Mouse (Mus musculus) hindbrain, postnatal 0 days (tissue): ENCODE measurements at regions not wholly inside any gene's neighbourhood (a gene's known extent, or its start where the extent isn't known, plus 50 kb on each side); places are given as distances from the start of the nearest gene placed in this dataset.

Experiments
- ATAC-seq: fragments of 200-750 bp; cut with Nextera tagmentation; 2 replicates; pipeline ENCODE4 v1.8.0; 2017; ENCODE audit warnings: mild to moderate bottlenecking, moderate TSS enrichment, moderate library complexity
- DNase-seq: peaks from one replicate; pipeline ENCODE4 v3.0.0-alpha.2; 2015; ENCODE audit warnings: low spot score
- H3K27ac ChIP-seq: fragments of 300-500 bp; sonication (generic); 2 replicates; pipeline ENCODE4 v1.5.1; 2014; ENCODE audit warnings: mild to moderate bottlenecking
- H3K27me3 ChIP-seq: fragments of 300-500 bp; sonication (generic); 2 replicates; pipeline ENCODE4 v1.6.1; 2014; ENCODE audit warnings: low read length, mixed read lengths; ENCODE audit not compliant: insufficient read depth
- H3K36me3 ChIP-seq: fragments of 300-500 bp; sonication (generic); 2 replicates; pipeline ENCODE4 v1.6.1; 2014; ENCODE audit warnings: low read length, mixed read lengths; ENCODE audit not compliant: insufficient read depth
- H3K4me1 ChIP-seq: fragments of 300-500 bp; sonication (generic); 2 replicates; pipeline ENCODE4 v1.6.1; 2014; ENCODE audit warnings: antibody characterized with exemption, low read length, mixed read lengths; ENCODE audit not compliant: insufficient read depth
- H3K4me2 ChIP-seq: fragments of 300-500 bp; sonication (generic); 2 replicates; pipeline ENCODE4 v1.6.1; 2014; ENCODE audit warnings: low read depth, mild to moderate bottlenecking, low read length, moderate library complexity, mixed read lengths
- H3K4me3 ChIP-seq: fragments of 300-500 bp; sonication (generic); 2 replicates; pipeline ENCODE4 v1.5.1; 2014; ENCODE audit warnings: low read length
- H3K9ac ChIP-seq: fragments of 300-500 bp; sonication (generic); replicated peaks from 2 replicates; pipeline ENCODE4 v1.6.1; 2014; ENCODE audit warnings: mild to moderate bottlenecking, low read length, moderate library complexity, mixed read lengths
- H3K9me3 ChIP-seq: fragments of 300-500 bp; sonication (generic); 2 replicates; pipeline ENCODE4 v1.6.1; 2016; ENCODE audit warnings: low read length, mixed read lengths
- CTCF ChIP-seq: IDR thresholded peaks from 2 replicates; pipeline ENCODE4 v1.5.1; 2016; ENCODE audit warnings: antibody characterized with exemption, control low read depth, low read depth
- WGBS: fragments of 180-500 bp; shearing (Covaris S2); extraction: QIAGEN DNeasy Blood & Tissue Kit; methylation state at CpG from one replicate; pipeline ENCODE4 v1.1.7; 2014; 5-methylcytosine and 5-hydroxymethylcytosine counted together

GRCm38 (mm10) chr16:76830371-76830770 lies 183.1 kb upstream of the Usp25 start:
- Histone ChIP-seq H3K27ac (no peak overlapping the region), H3K4me3 (no peak overlapping the region), H3K4me2 (no peak overlapping the region), H3K9ac (no peak overlapping the region), H3K4me1 (peaks cover 7% of the 10 kb centered on the region), H3K27me3 (no peaks in the 10 kb centered on the region), H3K9me3 (peaks cover 6% of the 10 kb centered on the region; the same call in 1 of the 2 replicates), H3K36me3 (no peaks in the 10 kb centered on the region)
- 27% methylated on average over 3 of the region's 3 CpGs for WGBS
- no peak for ATAC-seq
- no peak for DNase-seq
- TF ChIP-seq CTCF, result no peak

GRCm38 (mm10) chr16:76827674-76828441 lies 185.6 kb upstream of the Usp25 start:
- Histone ChIP-seq H3K9ac (no peak overlapping the region), H3K9me3 (peaks cover 6% of the 10 kb centered on the region; the same call in 1 of the 2 replicates), H3K27me3 (no peaks in the 10 kb centered on the region), H3K4me3 (no peak overlapping the region), H3K4me1 (peaks cover 7% of the 10 kb centered on the region), H3K27ac (no peak overlapping the region), H3K4me2 (no peak overlapping the region), H3K36me3 (no peaks in the 10 kb centered on the region)
- WGBS, result 40% methylated on average over 7 of the region's 7 CpGs
- TF ChIP-seq CTCF, result no peak
- DNase-seq, result peak; percentile 67
- peak; percentile 38; the same call in 1 of the 2 replicates for ATAC-seq

DNA sequence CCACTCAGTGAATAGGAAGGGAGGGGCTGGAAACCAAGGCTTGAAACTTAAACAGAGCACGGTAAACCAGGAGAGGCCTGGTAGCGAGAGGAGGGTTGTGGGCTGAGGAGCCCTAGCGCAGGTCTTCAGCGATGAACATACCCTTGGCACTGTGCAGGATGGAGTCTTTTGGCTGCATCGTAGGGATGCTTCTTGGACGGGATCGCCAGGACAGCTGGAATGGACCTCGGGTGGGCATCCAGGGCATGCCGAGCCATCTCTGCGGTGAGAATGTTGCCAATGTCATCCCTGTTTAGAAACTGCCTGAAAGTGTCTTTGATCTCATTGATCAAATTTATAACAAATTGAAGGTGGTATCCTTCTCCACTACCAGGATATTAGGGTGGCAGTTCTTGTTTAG lies 192.2 kb upstream of the Usp25 start:
- TF ChIP-seq CTCF, result no peak
- ATAC-seq (no peak), DNase-seq (no peak)
- Histone ChIP-seq H3K27ac (no peak overlapping the region), H3K4me3 (no peak overlapping the region), H3K4me1 (no peaks in the 10 kb centered on the region), H3K4me2 (no peak overlapping the region), H3K9me3 (peaks cover 6% of the 10 kb centered on the region; the same call in 1 of the 2 replicates), H3K9ac (no peak overlapping the region), H3K36me3 (no peaks in the 10 kb centered on the region), H3K27me3 (no peaks in the 10 kb centered on the region)
- 80% methylated on average over 10 of the region's 10 CpGs for WGBS

- H3K27ac ChIP-seq, result no peak overlapping the region
- no peaks in the 10 kb centered on the region for H3K9me3 ChIP-seq
- ATAC-seq (no peak), DNase-seq (no peak)
- no peaks in the 10 kb centered on the region for H3K36me3 ChIP-seq
- no peak overlapping the region for H3K4me2 ChIP-seq
- H3K9ac ChIP-seq, result no peak overlapping the region
- no peaks in the 10 kb centered on the region for H3K27me3 ChIP-seq
- no peak overlapping the region for H3K4me3 ChIP-seq
- no peak for TF ChIP-seq CTCF
- WGBS, result 84% methylated on average over 17 of the region's 17 CpGs
- H3K4me1 ChIP-seq, result no peaks in the 10 kb centered on the region
Measured at GRCm38 (mm10) chr16:76816056-76816885, 197.2 kb upstream of the Usp25 start.

GRCm38 (mm10) chr16:76803725-76804124 lies 209.8 kb upstream of the Usp25 start:
- WGBS, result 34% methylated on average over 3 of the region's 3 CpGs
- Histone ChIP-seq H3K4me1 (no peaks in the 10 kb centered on the region), H3K4me3 (no peak overlapping the region), H3K36me3 (no peaks in the 10 kb centered on the region), H3K27me3 (no peaks in the 10 kb centered on the region), H3K9ac (no peak overlapping the region), H3K9me3 (no peaks in the 10 kb centered on the region), H3K4me2 (no peak overlapping the region), H3K27ac (no peak overlapping the region)
- TF ChIP-seq CTCF, result peak; percentile 55
- ATAC-seq (no peak), DNase-seq (peak; percentile 51)

DNA sequence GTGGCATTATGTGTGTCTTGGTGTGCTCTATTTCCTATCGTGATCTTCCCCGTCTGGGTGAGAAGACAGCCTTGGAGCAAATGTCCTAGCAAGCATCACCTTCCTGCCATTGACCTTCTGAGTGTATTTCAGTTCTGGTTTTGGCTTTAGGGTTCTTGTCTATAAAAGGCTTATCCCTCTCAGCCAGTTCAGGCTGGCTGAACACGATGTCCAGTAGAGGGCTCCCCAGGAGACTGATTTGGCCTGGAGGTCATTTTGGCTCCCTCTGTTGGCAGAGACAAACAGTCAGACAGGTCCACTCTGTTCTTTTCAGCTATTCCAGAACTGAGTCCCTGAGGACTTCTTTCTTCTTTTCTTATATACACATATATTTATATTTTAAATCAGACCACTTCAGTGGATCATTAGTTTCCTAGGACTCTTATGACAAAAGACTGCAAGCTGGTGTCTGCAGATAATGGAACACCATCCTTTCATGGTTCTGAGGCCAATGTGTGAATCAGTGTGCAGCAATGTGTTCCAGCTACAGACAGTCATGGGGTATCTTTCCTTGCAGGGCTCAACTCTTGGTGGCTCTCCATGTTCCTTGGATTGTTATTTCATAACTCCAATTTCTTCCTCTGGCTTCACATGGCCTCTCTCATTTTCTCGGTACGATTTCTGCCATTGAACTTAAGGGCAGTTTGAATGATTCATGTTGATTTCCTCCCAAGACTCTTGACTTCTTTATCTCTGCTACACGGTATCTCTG lies 226.9 kb upstream of the Usp25 start:
- DNase-seq (peak; percentile 47), ATAC-seq (no peak)
- no peak overlapping the region for H3K4me3 ChIP-seq
- 79% methylated on average over 6 of the region's 6 CpGs for WGBS
- no peak overlapping the region for H3K27ac ChIP-seq
- H3K9ac ChIP-seq, result no peak overlapping the region
- peak; percentile 65 for TF ChIP-seq CTCF
- H3K36me3 ChIP-seq, result no peaks in the 10 kb centered on the region
- H3K9me3 ChIP-seq, result no peaks in the 10 kb centered on the region
- H3K27me3 ChIP-seq, result no peaks in the 10 kb centered on the region
- no peak overlapping the region for H3K4me2 ChIP-seq
- no peaks in the 10 kb centered on the region for H3K4me1 ChIP-seq
